In genomic region chr7:126583761-126584160, GRCm38 (mm10) we compare ENCODE assay signal across 8 mouse cellular contexts. TPM values are rescaled to one million over a fixed set of nuclear protein-coding genes. Genes with fewer than 3 reads are reported as not detected.
DNase-seq lines count a peak whose midpoint lies in the region; ATAC-seq and TF ChIP-seq lines count a peak whose summit lies in the region.

No protein-coding gene starts in this region.

- WGBS in heart, embryonic 15.5 days: 55% methylated on average over 6 of the region's 6 CpGs
- WGBS in forebrain, embryonic 14.5 days: 60% methylated on average over 6 of the region's 6 CpGs
- whole genome bisulfite sequencing in midbrain, embryonic 10.5 days: 60% methylated on average over 6 of the region's 6 CpGs

- no peaks in the 10 kb centered on the region; the same call in 1 of the 2 replicates for H3K36me3 ChIP-seq in heart, embryonic 15.5 days
- H3K36me3 ChIP-seq in G1E (replicated peaks): peaks cover 32% of the 10 kb centered on the region
- H3K36me3 ChIP-seq in forebrain, embryonic 14.5 days (ENCODE audit: control insufficient read depth, insufficient read depth, low read length): peaks cover 2% of the 10 kb centered on the region
- peaks cover 10% of the 10 kb centered on the region; the same call in 1 of the 2 replicates for H3K36me3 ChIP-seq in midbrain, embryonic 10.5 days

- no peak for ATAC-seq in heart, embryonic 15.5 days (replicated peaks; ENCODE audit: insufficient number of reproducible peaks, insufficient read depth, low FRiP score, low read depth)
- ATAC-seq in G1E (ENCODE audit: extremely low read depth, insufficient number of reproducible peaks, low FRiP score, poor library complexity, severe bottlenecking): no peak
- ATAC-seq in forebrain, embryonic 14.5 days: no peak
- no peak for ATAC-seq in activated CD4-positive, CD25-positive, alpha-beta regulatory T cell, adult 4 months
- ATAC-seq in megakaryocyte progenitor cell, adult 5-6 weeks (replicated peaks; ENCODE audit: poor library complexity): no peak

- peak overlapping the region; percentile 67 for H3K4me3 ChIP-seq in heart, embryonic 15.5 days
- H3K4me3 ChIP-seq in G1E (ENCODE audit: low read depth, low read length): peak overlapping the region; percentile 72
- peak overlapping the region; percentile 49 for H3K4me3 ChIP-seq in forebrain, embryonic 14.5 days (ENCODE audit: low read depth, low read length)
- H3K4me3 ChIP-seq in midbrain, embryonic 10.5 days: peak overlapping the region; percentile 73

- H3K9me3 ChIP-seq in heart, embryonic 15.5 days (replicated peaks): no peaks in the 10 kb centered on the region
- no peaks in the 10 kb centered on the region for H3K9me3 ChIP-seq in G1E (replicated peaks)
- H3K9me3 ChIP-seq in forebrain, embryonic 14.5 days (replicated peaks; ENCODE audit: control insufficient read depth, low read length): no peaks in the 10 kb centered on the region
- no peaks in the 10 kb centered on the region for H3K9me3 ChIP-seq in midbrain, embryonic 10.5 days (replicated peaks)

- no peak overlapping the region; the same call in 1 of the 2 replicates for H3K9ac ChIP-seq in heart, embryonic 15.5 days
- H3K9ac ChIP-seq in forebrain, embryonic 14.5 days (ENCODE audit: low read length): peak overlapping the region; percentile 61; the same call in 1 of the 2 replicates

- H3K27me3 ChIP-seq in heart, embryonic 15.5 days: peaks cover 20% of the 10 kb centered on the region
- H3K27me3 ChIP-seq in G1E (ENCODE audit: insufficient read depth, low read length): peaks cover 34% of the 10 kb centered on the region
- H3K27me3 ChIP-seq in forebrain, embryonic 14.5 days (replicated peaks; ENCODE audit: control insufficient read depth, insufficient read depth, low read length): no peaks in the 10 kb centered on the region; the same call in 1 of the 2 replicates
- H3K27me3 ChIP-seq in midbrain, embryonic 10.5 days (ENCODE audit: low read depth, poor library complexity, severe bottlenecking): peaks cover 47% of the 10 kb centered on the region

- DNase-seq in heart, postnatal 4 days: no peak
- no peak for DNase-seq in G1E (ENCODE audit: low spot score)
- no peak for DNase-seq in forebrain, embryonic 14.5 days (ENCODE audit: low spot score)
- no peak for DNase-seq in midbrain, embryonic 10.5 days (ENCODE audit: low spot score)
- no peak for DNase-seq in layer of hippocampus, adult 9-10 months (ENCODE audit: low spot score)

- peak overlapping the region; percentile 83 for H3K27ac ChIP-seq in heart, embryonic 15.5 days
- no peak overlapping the region for H3K27ac ChIP-seq in forebrain, embryonic 14.5 days (ENCODE audit: low read depth, low read length)
- H3K27ac ChIP-seq in midbrain, embryonic 10.5 days (replicated peaks): peak overlapping the region; percentile 93

- TF ChIP-seq CTCF in G1E (IDR thresholded peaks at IDR 0.05; ENCODE audit: low read depth, low read length): no peak

- peaks cover 14% of the 10 kb centered on the region; the same call in 1 of the 2 replicates for H3K4me1 ChIP-seq in heart, embryonic 15.5 days (replicated peaks)
- H3K4me1 ChIP-seq in G1E (ENCODE audit: insufficient read depth, low read depth, low read length): peaks cover 53% of the 10 kb centered on the region
- H3K4me1 ChIP-seq in forebrain, embryonic 14.5 days (ENCODE audit: control insufficient read depth, insufficient read depth, low read length): peaks cover 4% of the 10 kb centered on the region; the same call in 1 of the 2 replicates
- H3K4me1 ChIP-seq in midbrain, embryonic 10.5 days: peaks cover 30% of the 10 kb centered on the region

- peak overlapping the region; percentile 91 for H3K4me2 ChIP-seq in heart, embryonic 15.5 days
- H3K4me2 ChIP-seq in forebrain, embryonic 14.5 days (ENCODE audit: low read length): peak overlapping the region; percentile 79

RNA-seq across cellular contexts. Expression of gene Apobr, which starts 1.0 kb away (rescaled TPM):
- 0.34 and 0.81 TPM in 2 replicates for polyA plus RNA-seq in heart, embryonic 15.5 days (2015; fragmentation: Nextera tagmentation; extraction: Ambion mirVana)
- total RNA-seq in heart, postnatal 4 days (2021): under 1 TPM; 0.21 to 0.95 TPM
- total RNA-seq in G1E (2014; fragmentation: Nextera tagmentation) (1.3 and 3.7 TPM in 2 replicates), G1E (2017) (4.4 and 5.5 TPM in 2 replicates)
- polyA plus RNA-seq in G1E (2012): 4.8 and 4.9 TPM in 2 replicates
- 0.21 and 0.44 TPM in 2 replicates for polyA plus RNA-seq in forebrain, embryonic 14.5 days (2014; fragmentation: Nextera tagmentation; extraction: Ambion mirVana)
- 0.41 and 0.58 TPM in 2 replicates for polyA plus RNA-seq in midbrain, embryonic 10.5 days (2016; fragmentation: Nextera tagmentation; extraction: Ambion mirVana)
- polyA plus RNA-seq in activated CD4-positive, CD25-positive, alpha-beta regulatory T cell, adult 4 months (2017; shearing (Covaris generic)): under 1 TPM; 0.80 to 0.98 TPM
- total RNA-seq in megakaryocyte progenitor cell, adult 5-6 weeks (2015): 1.1 and 1.9 TPM in 2 replicates
- 4.2 and 4.9 TPM in 2 replicates for total RNA-seq in megakaryocyte progenitor cell, adult 5-6 weeks (2017)

RNA-seq across cellular contexts. Expression of gene Cln3, which starts 1.9 kb away (rescaled TPM):
- polyA plus RNA-seq in heart, embryonic 15.5 days (2015; fragmentation: Nextera tagmentation; extraction: Ambion mirVana): 17.6 and 20.7 TPM in 2 replicates
- total RNA-seq in heart, postnatal 4 days (2021): 10 to 100 TPM; 13.4 to 14.0 TPM
- total RNA-seq in G1E (2014; fragmentation: Nextera tagmentation): 27.9 and 35.1 TPM in 2 replicates
- total RNA-seq in G1E (2017): 49.9 and 52.7 TPM in 2 replicates
- 10.9 and 15.4 TPM in 2 replicates for polyA plus RNA-seq in G1E (2012)
- polyA plus RNA-seq in forebrain, embryonic 14.5 days (2014; fragmentation: Nextera tagmentation; extraction: Ambion mirVana): 24.0 and 28.0 TPM in 2 replicates
- polyA plus RNA-seq in midbrain, embryonic 10.5 days (2016; fragmentation: Nextera tagmentation; extraction: Ambion mirVana): 23.8 and 32.3 TPM in 2 replicates
- 10 to 100 TPM; 42.7 to 46.2 TPM for polyA plus RNA-seq in activated CD4-positive, CD25-positive, alpha-beta regulatory T cell, adult 4 months (2017; shearing (Covaris generic))
- 33.0 and 36.3 TPM in 2 replicates for total RNA-seq in megakaryocyte progenitor cell, adult 5-6 weeks (2015)
- total RNA-seq in megakaryocyte progenitor cell, adult 5-6 weeks (2017): 9.2 and 19.9 TPM in 2 replicates

RNA-seq across cellular contexts. Expression of gene Il27, which starts 11.0 kb away (rescaled TPM):
- polyA plus RNA-seq in heart, embryonic 15.5 days (2015; fragmentation: Nextera tagmentation; extraction: Ambion mirVana): 0.13 and 0.23 TPM in 2 replicates
- not detected for total RNA-seq in heart, postnatal 4 days (2021)
- total RNA-seq in G1E (2014; fragmentation: Nextera tagmentation) (not detected in 2 replicates), G1E (2017) (not detected in 2 replicates)
- not detected in 2 replicates for polyA plus RNA-seq in G1E (2012)
- not detected in 2 replicates for polyA plus RNA-seq in forebrain, embryonic 14.5 days (2014; fragmentation: Nextera tagmentation; extraction: Ambion mirVana)
- not detected in 2 replicates for polyA plus RNA-seq in midbrain, embryonic 10.5 days (2016; fragmentation: Nextera tagmentation; extraction: Ambion mirVana)
- polyA plus RNA-seq in activated CD4-positive, CD25-positive, alpha-beta regulatory T cell, adult 4 months (2017; shearing (Covaris generic)): not detected
- 0.81 TPM in 1 of 2 replicates, not detected in the other for total RNA-seq in megakaryocyte progenitor cell, adult 5-6 weeks (2015)
- 0.29 and 1.1 TPM in 2 replicates for total RNA-seq in megakaryocyte progenitor cell, adult 5-6 weeks (2017)

RNA-seq across cellular contexts. Expression of gene Eif3c, which starts 17.6 kb away (rescaled TPM):
- 114 and 119 TPM in 2 replicates for polyA plus RNA-seq in heart, embryonic 15.5 days (2015; fragmentation: Nextera tagmentation; extraction: Ambion mirVana)
- total RNA-seq in heart, postnatal 4 days (2021): 100 to 1,000 TPM; 159 to 161 TPM
- 580 and 606 TPM in 2 replicates for total RNA-seq in G1E (2014; fragmentation: Nextera tagmentation)
- total RNA-seq in G1E (2017): 211 and 235 TPM in 2 replicates
- polyA plus RNA-seq in G1E (2012): 103 and 114 TPM in 2 replicates
- 163 and 182 TPM in 2 replicates for polyA plus RNA-seq in forebrain, embryonic 14.5 days (2014; fragmentation: Nextera tagmentation; extraction: Ambion mirVana)
- 206 and 215 TPM in 2 replicates for polyA plus RNA-seq in midbrain, embryonic 10.5 days (2016; fragmentation: Nextera tagmentation; extraction: Ambion mirVana)
- polyA plus RNA-seq in activated CD4-positive, CD25-positive, alpha-beta regulatory T cell, adult 4 months (2017; shearing (Covaris generic)): 100 to 1,000 TPM; 207 to 260 TPM
- total RNA-seq in megakaryocyte progenitor cell, adult 5-6 weeks (2015): 198 and 210 TPM in 2 replicates
- total RNA-seq in megakaryocyte progenitor cell, adult 5-6 weeks (2017): 226 and 261 TPM in 2 replicates

RNA-seq across cellular contexts. Expression of gene Nupr1, which starts 46.9 kb away (rescaled TPM):
- 14.2 and 19.8 TPM in 2 replicates for polyA plus RNA-seq in heart, embryonic 15.5 days (2015; fragmentation: Nextera tagmentation; extraction: Ambion mirVana)
- total RNA-seq in heart, postnatal 4 days (2021): 1 to 10 TPM; 5.7 to 6.8 TPM
- total RNA-seq in G1E (2014; fragmentation: Nextera tagmentation) (13.4 and 24.8 TPM in 2 replicates), G1E (2017) (0.41 and 1.1 TPM in 2 replicates)
- 9.8 and 11.1 TPM in 2 replicates for polyA plus RNA-seq in G1E (2012)
- 7.0 and 8.5 TPM in 2 replicates for polyA plus RNA-seq in forebrain, embryonic 14.5 days (2014; fragmentation: Nextera tagmentation; extraction: Ambion mirVana)
- 1.6 and 3.1 TPM in 2 replicates for polyA plus RNA-seq in midbrain, embryonic 10.5 days (2016; fragmentation: Nextera tagmentation; extraction: Ambion mirVana)
- under 1 TPM in 1 of 2 experiments, not detected in 1; 0.54 TPM for polyA plus RNA-seq in activated CD4-positive, CD25-positive, alpha-beta regulatory T cell, adult 4 months (2017; shearing (Covaris generic))
- total RNA-seq in megakaryocyte progenitor cell, adult 5-6 weeks (2015): 0.17 and 1.6 TPM in 2 replicates
- 0.92 and 1.3 TPM in 2 replicates for total RNA-seq in megakaryocyte progenitor cell, adult 5-6 weeks (2017)
